Mouse (Mus musculus): Measurements from ENCODE around the gene Fgr. TPM values are rescaled to one million over a fixed set of nuclear protein-coding genes. Genes with fewer than 3 reads are reported as not detected.
A peak's percentile ranks its signal among the peaks of the same experiment; 100 is the strongest.
"Not testable (repeated sequence)": the region's sequence is repeated elsewhere in the genome, so short reads cannot be mapped to it uniquely, and the experiment has no call there.

Fgr gene
- polyA plus RNA-seq (2015; fragmentation: Nextera tagmentation; extraction: Ambion mirVana), result not detected in 2 replicates

DNA sequence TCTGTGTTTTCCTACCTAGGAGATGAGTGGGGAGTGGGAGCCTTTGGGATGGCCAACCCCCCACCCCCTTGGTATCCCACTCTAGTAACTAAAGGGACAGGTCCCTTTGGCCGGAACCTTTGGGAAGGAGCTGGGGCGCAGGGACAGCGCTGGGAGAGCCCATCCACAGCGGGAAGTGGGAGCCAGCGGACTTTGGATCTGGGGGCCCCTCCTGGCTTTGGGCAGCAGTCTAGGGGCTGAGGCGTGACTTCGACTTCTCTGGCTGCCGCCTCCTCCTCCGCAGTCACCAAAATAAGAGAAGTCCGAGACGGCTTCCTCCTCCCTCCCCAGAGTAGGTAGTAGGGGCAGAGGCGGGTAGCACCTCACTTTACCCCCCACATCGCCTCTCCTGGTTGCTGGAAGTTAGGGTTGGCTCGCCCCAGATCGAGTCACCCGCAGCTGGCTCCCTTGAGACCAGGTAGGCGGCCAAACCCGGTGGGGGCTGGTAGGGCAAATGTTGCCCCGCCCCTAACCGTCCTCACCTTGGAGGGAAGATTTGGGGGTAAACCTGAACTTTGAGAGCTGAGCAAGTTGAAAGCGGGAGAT is at the start of gene Fgr:
Gene Fgr, plus strand, starts transcription at position 282 of the 585 bp plus-strand sequence.
- Histone ChIP-seq H3K9me3 (no peaks in the 10 kb centered on the region), H3K9ac (no peak within 1 kb of the TSS)

DNA sequence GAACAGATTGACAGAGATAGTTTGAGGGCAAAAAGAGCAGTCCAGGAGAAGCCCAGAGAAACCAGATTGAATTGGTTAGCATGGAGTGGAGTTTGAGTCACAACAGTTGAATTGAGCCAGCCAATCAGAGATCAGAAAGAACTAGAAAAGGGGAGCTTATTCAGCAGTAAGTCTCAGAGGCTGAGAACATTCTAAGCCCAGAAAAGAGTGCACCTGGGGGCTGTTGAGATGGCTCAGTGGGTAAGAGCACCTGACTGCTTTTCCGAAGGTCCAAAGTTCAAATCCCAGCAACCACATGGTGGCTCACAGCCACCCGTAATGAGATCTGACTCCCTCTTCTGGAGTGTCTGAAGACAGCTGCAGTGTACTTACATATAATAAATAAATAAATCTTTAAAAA is 47.4 kb upstream of the Fgr start:
- not testable (repeated sequence) for H3K9ac ChIP-seq; H3K9me3 ChIP-seq; H3K4me1 ChIP-seq (replicated peaks); H3K4me3 ChIP-seq; H3K27me3 ChIP-seq; H3K36me3 ChIP-seq; H3K4me2 ChIP-seq; ATAC-seq (ENCODE audit: low read depth); H3K27ac ChIP-seq (replicated peaks)
- WGBS, result 79% methylated on average over 2 of the region's 2 CpGs

More for the DNA sequence above, at the start of gene Fgr:
- H3K4me1 ChIP-seq (replicated peaks), result peaks cover 39% of the 10 kb centered on the region
- no peaks in the 10 kb centered on the region for H3K36me3 ChIP-seq
- peak within 1 kb of the TSS; percentile 43 for H3K4me2 ChIP-seq
- peaks cover 63% of the 10 kb centered on the region for H3K27me3 ChIP-seq
- peak within 1 kb of the TSS; percentile 15 for H3K4me3 ChIP-seq
- 9% methylated on average over 21 of the region's 21 CpGs for WGBS
- ATAC-seq (ENCODE audit: low read depth), result no peak
- peak within 1 kb of the TSS; percentile 33; the same call in 1 of the 2 replicates for H3K27ac ChIP-seq (replicated peaks)

DNA sequence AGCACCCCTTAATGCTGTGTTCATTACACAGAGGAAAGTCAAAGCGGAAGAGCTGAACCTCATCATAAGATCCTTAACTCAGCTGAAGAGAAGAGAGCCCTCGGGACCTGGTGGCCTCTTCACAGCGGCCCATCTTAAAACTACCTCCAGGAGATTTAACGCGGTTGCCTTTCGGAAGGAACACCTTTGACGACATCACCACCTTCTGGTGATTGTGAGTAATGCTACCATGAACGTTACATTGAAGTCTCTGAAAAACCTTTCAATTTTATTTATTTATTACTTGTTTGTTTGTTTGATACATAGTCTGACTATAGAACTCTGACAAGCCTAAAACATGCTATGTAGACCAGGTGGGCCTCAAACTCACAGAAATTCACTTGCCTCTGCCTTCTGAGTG is 43.1 kb upstream of the Fgr start:
- no peak overlapping the region for H3K9ac ChIP-seq
- peaks cover 8% of the 10 kb centered on the region; the same call in 1 of the 2 replicates for H3K4me1 ChIP-seq (replicated peaks)
- WGBS, result 7% methylated on average over 8 of the region's 8 CpGs
- no peak overlapping the region for H3K4me3 ChIP-seq
- H3K9me3 ChIP-seq, result no peaks in the 10 kb centered on the region
- no peak overlapping the region for H3K27ac ChIP-seq (replicated peaks)
- H3K27me3 ChIP-seq, result no peaks in the 10 kb centered on the region
- ATAC-seq (ENCODE audit: low read depth), result no peak
- H3K36me3 ChIP-seq, result no peaks in the 10 kb centered on the region
- no peak overlapping the region for H3K4me2 ChIP-seq

DNA sequence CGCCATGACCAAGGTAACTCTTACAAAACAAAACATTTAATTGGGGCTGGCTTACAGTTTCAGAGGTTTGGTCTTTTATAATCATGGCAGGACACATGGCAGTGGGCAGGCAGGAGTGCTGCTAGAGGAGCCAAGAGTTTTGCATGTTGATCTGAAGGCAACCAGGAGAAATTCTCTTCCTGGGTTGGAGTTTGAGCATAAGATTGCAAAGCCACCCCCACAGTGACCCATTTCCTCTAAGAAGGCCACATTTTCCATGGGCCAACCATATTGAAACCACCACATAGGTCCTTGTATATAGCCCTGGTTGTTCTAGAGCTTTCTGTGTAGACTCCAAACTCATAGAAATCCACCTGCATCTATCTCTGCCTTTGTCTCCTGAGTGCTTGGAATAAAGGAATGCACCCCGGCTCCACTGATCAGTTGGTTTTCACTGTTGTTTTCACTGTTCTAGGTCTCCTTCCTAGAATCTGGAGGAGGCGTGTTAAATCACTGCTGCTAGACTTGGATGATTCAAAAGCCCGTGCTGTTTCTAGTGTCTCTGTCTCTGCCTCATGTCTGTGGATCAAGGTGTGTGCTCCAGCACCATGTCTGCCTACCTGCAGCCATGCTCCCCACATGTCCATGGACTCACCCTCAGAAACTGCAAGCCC is 41.0 kb upstream of the Fgr start:
- no peaks in the 10 kb centered on the region for H3K27me3 ChIP-seq
- no peaks in the 10 kb centered on the region for H3K36me3 ChIP-seq
- 82% methylated on average over 4 of the region's 4 CpGs for WGBS
- H3K9me3 ChIP-seq, result no peaks in the 10 kb centered on the region
- no peak overlapping the region for H3K4me2 ChIP-seq
- ATAC-seq (ENCODE audit: low read depth), result no peak
- H3K9ac ChIP-seq, result no peak overlapping the region
- H3K4me1 ChIP-seq (replicated peaks), result peaks cover 12% of the 10 kb centered on the region
- H3K27ac ChIP-seq (replicated peaks), result no peak overlapping the region
- no peak overlapping the region for H3K4me3 ChIP-seq

DNA sequence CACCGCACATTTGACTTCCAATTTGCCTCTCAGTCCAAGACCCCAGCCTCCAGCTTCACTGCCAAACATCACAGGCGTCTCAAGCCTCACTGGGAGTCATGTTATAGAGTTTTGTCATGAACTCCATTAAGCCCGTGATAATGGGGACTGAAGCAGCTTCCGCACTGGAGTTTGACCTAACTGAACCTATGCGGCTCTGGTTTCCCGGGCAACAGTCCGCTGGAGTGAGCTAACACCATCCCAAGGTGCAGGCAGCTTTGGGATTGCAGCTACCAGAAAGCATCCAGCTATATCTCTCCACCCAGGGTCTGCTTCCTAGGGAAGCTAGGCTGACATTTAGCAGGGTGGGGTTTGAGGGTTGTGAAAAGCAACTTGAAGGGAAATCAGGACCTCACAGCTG is 39.3 kb upstream of the Fgr start:
- no peak overlapping the region for H3K27ac ChIP-seq (replicated peaks)
- 25% methylated on average over 7 of the region's 7 CpGs for WGBS

DNA sequence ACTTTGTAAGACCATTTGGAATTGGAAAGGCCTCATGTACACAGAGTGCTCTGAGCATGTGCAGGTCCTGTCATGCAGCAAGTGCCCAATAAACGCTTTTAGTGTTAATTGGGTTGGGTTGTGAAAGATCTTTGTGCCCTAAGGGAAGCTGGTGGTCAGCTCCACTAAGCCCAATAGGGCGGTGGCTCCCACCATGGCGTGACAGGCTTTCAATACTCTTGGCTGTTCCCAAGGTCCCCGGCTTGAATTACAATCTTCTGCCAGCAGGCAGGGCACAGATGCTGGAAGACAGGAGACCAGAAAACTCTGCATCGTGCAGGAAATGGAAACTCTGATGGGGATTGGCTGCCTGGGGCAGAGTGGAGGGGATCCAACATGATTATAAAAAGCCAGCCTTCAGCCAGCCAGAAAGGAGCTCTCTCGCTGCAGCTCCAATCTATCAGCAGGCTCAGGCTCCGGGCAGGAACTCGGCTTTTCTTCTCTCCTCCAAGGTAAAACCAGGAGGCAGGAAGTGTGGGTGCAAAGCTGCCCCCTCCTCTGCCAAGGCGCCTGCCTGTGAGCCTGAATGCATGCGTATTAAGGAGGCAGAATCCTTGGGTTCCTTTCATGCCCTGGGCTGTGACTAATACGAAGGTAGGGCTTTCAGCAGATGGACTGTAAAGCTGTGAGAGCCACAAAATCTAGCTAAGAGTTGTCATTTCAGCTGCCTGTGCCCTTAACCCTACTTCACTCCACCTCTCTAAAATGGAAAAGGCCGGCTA is 35.5 kb upstream of the Fgr start:
- Histone ChIP-seq H3K4me2 (peak overlapping the region; percentile 33), H3K36me3 (no peaks in the 10 kb centered on the region), H3K4me3 (no peak overlapping the region), H3K27ac (replicated peaks) (peak overlapping the region; percentile 87), H3K9ac (peak overlapping the region; percentile 9), H3K4me1 (replicated peaks) (peaks cover 27% of the 10 kb centered on the region), H3K9me3 (no peaks in the 10 kb centered on the region), H3K27me3 (peaks cover 11% of the 10 kb centered on the region; the same call in 1 of the 2 replicates)
- WGBS, result 37% methylated on average over 12 of the region's 12 CpGs
- peak; percentile 77 for ATAC-seq (ENCODE audit: low read depth)

More for the DNA sequence above, 39.3 kb upstream of the Fgr start:
- no peak for ATAC-seq (ENCODE audit: low read depth)
- Histone ChIP-seq H3K4me3 (no peak overlapping the region), H3K36me3 (no peaks in the 10 kb centered on the region), H3K4me2 (no peak overlapping the region), H3K9ac (no peak overlapping the region), H3K27me3 (no peaks in the 10 kb centered on the region), H3K4me1 (replicated peaks) (peaks cover 23% of the 10 kb centered on the region), H3K9me3 (no peaks in the 10 kb centered on the region)

DNA sequence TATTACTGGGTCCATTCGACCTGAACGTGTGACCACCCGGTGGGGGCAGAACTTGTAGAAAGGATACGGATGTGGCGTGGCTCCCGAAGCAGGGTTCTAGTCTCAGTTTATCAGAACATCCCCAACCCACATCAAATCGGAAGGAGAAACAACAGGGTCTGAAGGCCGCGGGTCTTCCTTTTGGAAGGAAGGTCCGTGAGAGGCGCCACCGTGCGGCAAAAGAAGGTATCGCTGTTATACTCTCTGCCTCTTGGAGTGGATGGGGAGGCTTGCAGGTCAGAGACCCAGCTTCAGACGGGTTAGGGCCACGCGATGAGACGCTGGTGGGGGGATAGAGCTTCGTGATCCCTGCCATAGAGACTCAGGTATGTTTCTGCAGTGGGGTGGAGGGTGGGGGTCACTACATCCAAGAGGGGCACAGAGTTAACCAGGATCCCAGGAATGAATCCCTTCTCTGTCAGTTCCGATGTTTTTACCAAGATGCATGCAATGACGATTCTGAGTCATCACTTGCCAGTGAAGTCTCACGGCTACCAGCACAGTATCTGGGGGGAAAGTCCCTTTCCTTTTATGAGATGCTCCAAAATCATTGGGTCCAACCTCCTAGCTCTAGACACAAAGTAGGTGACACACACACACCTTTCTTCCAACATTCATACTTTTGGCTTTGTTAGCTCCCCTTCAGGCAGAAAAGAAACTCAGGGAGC is 34.3 kb upstream of the Fgr start:
- H3K27me3 ChIP-seq, result peaks cover 11% of the 10 kb centered on the region; the same call in 1 of the 2 replicates
- no peak overlapping the region for H3K4me3 ChIP-seq
- H3K9me3 ChIP-seq, result no peaks in the 10 kb centered on the region
- H3K9ac ChIP-seq, result no peak overlapping the region
- ATAC-seq (ENCODE audit: low read depth), result no peak
- H3K4me2 ChIP-seq, result no peak overlapping the region
- H3K27ac ChIP-seq (replicated peaks), result no peak overlapping the region
- peaks cover 23% of the 10 kb centered on the region for H3K4me1 ChIP-seq (replicated peaks)
- 25% methylated on average over 22 of the region's 22 CpGs for WGBS
- H3K36me3 ChIP-seq, result no peaks in the 10 kb centered on the region

DNA sequence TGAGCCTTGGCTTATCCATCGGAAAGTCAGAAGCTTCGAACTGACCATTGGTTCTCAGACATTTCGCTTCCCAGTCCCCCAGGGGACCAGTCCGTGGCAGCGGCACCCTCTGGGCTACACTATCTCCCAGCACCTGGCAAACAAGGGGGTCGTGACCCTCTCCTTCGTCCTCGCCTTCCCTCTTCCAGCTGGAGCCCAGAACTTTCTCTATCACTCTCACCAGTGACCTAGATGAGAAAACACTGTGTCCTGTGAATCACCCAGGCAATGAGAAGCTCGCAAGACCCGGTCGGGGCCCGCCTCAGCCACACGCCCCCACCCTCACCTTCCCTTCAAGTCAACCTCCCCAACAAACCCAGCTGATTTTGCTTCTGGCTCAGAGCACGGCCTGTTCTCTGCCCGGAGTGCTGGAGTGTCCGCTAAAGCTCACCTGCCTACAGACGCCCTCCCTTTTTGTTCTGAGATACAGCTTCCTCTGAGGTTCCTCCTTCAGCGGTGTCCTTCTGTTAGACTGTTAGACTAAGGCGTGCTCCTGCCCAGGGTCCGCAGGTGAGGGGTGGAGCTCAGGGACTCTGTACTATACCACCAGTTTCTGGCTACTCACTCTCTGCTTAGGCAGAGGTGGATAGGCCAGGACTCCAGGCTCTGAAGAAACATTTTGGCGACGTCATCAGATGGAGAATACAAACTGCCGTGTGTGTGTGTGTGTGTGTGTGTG is 32.7 kb upstream of the Fgr start:
- Histone ChIP-seq H3K9ac (no peak overlapping the region), H3K27ac (replicated peaks) (no peak overlapping the region), H3K36me3 (no peaks in the 10 kb centered on the region), H3K4me1 (replicated peaks) (peaks cover 26% of the 10 kb centered on the region), H3K4me2 (no peak overlapping the region), H3K4me3 (no peak overlapping the region), H3K9me3 (no peaks in the 10 kb centered on the region), H3K27me3 (peaks cover 11% of the 10 kb centered on the region; the same call in 1 of the 2 replicates)
- ATAC-seq (ENCODE audit: low read depth), result no peak
- 66% methylated on average over 23 of the region's 23 CpGs for WGBS

DNA sequence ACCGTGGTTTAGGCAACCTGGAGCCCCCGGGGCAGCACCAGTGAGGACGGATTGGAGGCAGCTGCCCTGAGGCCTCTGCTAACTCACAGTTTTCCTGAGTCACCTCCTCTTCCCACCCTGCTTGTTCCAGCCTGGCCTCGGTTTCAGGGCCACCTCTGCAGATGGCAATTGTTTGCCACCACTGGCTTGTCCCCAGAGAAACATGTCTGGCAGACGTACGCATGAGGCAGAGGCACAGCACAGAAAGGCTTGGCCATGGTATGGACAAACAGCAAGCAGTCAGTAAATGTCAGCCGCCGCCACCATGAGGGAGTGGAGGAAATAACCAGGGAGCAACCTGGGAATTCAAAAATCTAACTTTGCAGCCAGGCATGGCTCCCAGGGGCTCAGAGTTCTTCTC is 30.8 kb upstream of the Fgr start:
- Histone ChIP-seq H3K27me3 (peaks cover 11% of the 10 kb centered on the region; the same call in 1 of the 2 replicates), H3K9me3 (no peaks in the 10 kb centered on the region), H3K4me2 (no peak overlapping the region), H3K4me3 (no peak overlapping the region), H3K27ac (replicated peaks) (no peak overlapping the region), H3K4me1 (replicated peaks) (peaks cover 28% of the 10 kb centered on the region), H3K9ac (no peak overlapping the region), H3K36me3 (no peaks in the 10 kb centered on the region)
- no peak for ATAC-seq (ENCODE audit: low read depth)
- 56% methylated on average over 8 of the region's 8 CpGs for WGBS

DNA sequence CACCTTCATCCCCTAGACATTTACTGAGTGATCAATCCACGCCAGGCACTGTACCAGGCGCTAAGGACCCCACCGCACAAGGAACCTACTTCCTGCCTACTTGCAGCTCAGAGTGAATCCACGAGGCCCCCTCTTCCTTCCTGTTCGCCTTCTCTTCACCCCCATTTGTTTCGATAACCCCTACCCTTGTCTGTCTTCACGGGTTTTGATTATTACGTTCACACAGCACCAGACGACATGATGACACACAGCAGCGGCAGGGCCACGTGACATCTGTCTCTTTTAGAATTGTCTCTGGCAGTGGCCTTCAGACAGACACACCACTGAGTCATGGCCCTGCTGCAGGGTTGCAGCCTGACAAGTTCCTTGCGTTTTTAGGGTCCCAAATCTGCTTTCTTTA is 29.8 kb upstream of the Fgr start:
- Histone ChIP-seq H3K9me3 (no peaks in the 10 kb centered on the region), H3K9ac (no peak overlapping the region), H3K4me2 (no peak overlapping the region), H3K27ac (replicated peaks) (no peak overlapping the region), H3K36me3 (no peaks in the 10 kb centered on the region), H3K4me1 (replicated peaks) (peaks cover 19% of the 10 kb centered on the region), H3K27me3 (peaks cover 11% of the 10 kb centered on the region; the same call in 1 of the 2 replicates), H3K4me3 (no peak overlapping the region)
- no peak for ATAC-seq (ENCODE audit: low read depth)
- WGBS, result 75% methylated on average over 12 of the region's 12 CpGs

DNA sequence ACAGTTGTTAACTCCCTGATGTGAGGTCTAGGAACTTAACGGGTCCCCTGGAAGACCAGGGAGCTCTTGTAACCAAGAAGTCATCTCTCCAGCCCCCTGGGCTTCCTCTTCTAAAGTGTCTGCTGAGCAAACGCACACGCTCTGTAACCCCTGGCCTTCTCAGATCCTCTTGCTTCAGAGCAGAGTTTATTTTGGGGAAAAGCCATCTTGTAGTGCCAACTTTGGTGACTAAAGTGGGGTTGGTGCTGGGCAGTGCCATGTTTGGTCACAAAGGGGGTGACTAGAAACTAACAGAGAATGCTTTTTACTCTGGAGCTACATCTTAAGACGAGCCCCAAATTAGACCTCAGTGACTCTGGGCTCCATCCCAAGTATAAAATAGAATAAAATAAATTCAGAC is 29.1 kb upstream of the Fgr start:
- H3K4me2 ChIP-seq, result no peak overlapping the region
- no peaks in the 10 kb centered on the region for H3K36me3 ChIP-seq
- no peak overlapping the region for H3K27ac ChIP-seq (replicated peaks)
- no peak for ATAC-seq (ENCODE audit: low read depth)
- 83% methylated on average over 4 of the region's 4 CpGs for WGBS
- H3K27me3 ChIP-seq, result peaks cover 11% of the 10 kb centered on the region; the same call in 1 of the 2 replicates
- H3K4me3 ChIP-seq, result no peak overlapping the region
- peaks cover 19% of the 10 kb centered on the region for H3K4me1 ChIP-seq (replicated peaks)
- H3K9me3 ChIP-seq, result no peaks in the 10 kb centered on the region
- no peak overlapping the region for H3K9ac ChIP-seq

Measured in neural tube, embryonic 13.5 days (tissue).